Mouse (Mus musculus) spleen, postnatal 14 days (tissue): ENCODE measurements around the gene Brsk2.

Experiments used
- DNase-seq, 2 experiments: peaks; one replicate each; pipeline ENCODE4 v3.0.0; 2021 to 2022; ENCODE audit warnings: low spot score in 2 of 2

Gene Brsk2

DNA sequence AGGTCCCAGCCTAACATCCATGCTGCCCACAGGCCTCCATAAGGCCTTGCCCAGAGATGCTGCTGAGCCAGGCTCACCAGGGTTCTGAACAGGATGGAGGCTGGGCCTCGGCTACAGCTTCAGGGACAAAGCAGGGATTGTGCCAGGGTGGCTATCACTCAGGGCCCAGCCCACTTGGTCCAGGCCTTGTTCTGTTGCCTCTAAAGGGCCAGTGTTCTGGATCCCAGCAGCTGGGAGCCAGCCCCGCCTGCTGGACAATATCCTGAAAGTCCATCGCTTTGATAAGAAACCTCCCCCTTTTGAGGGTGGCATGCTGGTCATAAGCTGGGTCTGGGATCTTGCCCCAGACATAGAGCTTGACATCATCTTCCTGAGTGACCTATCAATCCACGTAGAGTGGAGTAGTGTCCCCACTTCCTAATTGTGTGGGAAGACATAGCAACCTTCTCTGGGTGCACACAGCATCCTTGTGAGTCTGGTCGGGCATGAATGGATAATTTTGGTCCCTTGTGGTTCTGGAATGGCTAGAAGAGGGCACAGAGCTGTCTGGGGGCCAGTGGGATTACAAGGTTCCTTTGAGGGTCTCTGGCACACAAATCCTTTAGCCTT is 6.1 kb downstream of the Brsk2 start:
- DNase-seq = no peak

DNA sequence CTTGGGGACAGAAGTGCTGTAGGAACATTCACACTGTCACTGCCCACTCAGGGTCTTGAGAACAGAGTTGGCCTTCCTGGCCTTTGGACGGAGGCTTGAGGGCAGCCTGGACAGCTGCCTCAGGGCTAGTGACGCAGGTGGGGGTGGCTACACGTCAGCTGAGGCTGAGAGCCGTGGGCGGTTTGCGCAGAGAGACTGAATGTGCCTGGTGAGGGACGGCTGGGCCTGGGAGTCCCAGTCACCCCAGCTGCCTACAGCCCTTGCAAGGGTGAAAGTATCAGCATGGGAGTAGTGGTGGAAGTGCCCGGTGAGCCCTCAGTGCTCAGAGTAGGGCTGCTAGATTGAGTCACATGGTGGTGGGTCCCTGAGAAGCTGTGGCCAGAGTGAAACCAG is 6.6 kb downstream of the Brsk2 start:
- DNase-seq = no peak

GRCm38 (mm10) chr7:141957524-141958051 is 8.0 kb downstream of the Brsk2 start:
- DNase-seq = no peak

DNA sequence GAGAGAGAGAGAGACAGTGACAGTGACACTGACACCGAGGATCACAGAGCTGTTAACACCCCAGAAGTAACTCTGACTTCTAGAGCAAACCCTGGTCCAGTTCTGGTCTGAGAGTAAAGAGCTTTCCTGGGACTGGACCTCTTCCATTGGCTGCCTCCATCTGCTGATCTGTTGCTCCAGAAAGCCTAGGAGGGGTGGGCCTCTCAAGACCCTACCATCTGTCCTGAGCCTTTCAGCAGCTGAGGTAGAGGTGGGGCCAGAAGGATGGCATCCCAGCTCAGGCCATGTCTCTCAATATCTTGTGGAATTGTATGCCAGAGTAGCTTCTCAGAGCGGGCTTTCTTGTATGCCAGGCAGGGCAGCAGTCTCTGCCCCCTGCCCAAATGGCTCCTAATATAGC is 8.7 kb downstream of the Brsk2 start:
- no peak for DNase-seq

DNA sequence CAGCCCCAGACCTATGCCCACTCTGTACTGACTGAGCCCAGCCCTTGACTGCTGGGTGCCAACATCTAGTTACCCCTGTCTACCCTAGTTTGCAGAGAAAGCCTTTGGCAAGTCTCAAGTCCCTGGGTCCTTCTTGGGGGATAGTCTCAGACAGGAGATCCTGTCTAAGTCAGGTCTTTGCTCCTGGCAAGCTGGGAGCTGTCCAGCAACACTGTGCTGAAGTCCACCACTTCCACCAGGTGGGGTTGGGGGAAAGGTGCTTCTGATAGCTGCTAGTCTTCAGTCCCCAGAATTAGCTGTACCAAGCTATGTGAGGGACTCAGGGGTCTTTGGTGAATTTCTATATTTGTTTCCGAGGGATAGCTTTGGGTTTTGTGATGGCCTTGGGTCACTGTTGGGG is 9.6 kb downstream of the Brsk2 start:
- no peak for DNase-seq

- DNase-seq = no peak
These were observed 11.4 kb downstream of the Brsk2 start for GRCm38 (mm10) chr7:141960926-141961325.

DNA sequence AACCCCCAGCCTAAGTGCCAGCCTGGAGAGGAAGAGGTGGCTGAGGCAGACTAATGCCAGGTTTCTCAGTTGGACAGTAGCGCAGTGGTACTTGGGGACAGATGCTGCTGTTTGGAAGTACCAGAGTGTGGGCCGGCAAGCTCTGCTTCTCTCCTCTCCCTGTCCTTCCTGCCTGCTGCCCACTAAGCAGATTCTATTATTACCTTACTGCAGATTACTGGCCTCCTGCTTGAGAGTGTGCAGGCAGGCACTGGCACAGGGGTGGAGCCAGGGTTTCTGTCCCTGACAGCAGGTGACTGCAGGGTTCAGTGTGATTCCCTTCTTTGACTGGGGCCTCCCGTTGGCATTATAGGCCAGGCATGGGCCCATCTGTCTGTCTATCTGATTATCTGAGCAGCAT is 11.9 kb downstream of the Brsk2 start:
- DNase-seq = no peak

GRCm38 (mm10) chr7:141962521-141962920 is 13.0 kb downstream of the Brsk2 start:
- DNase-seq = no peak

DNA sequence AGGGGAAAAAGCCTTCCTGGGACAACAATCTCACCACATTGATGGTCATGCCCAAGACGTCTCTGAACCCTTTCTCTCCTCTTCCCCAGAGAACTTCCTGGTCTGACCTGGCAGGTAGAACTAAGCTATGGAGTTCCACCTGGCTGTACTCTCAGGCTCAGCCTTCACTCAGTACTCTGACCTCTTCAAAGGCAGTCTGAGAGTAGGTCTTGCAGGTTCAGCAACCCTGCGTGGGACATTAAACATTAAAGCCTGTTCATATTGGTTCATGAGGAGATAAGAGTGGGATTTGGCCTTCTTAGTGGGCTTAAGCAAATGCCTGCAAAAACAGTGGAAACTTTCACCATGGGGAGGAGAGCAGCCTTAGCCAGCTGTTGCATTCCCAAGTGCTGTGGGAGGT is 16.7 kb downstream of the Brsk2 start:
- DNase-seq = no peak

GRCm38 (mm10) chr7:141972831-141973619 is 23.5 kb downstream of the Brsk2 start:
- DNase-seq = no peak

DNA sequence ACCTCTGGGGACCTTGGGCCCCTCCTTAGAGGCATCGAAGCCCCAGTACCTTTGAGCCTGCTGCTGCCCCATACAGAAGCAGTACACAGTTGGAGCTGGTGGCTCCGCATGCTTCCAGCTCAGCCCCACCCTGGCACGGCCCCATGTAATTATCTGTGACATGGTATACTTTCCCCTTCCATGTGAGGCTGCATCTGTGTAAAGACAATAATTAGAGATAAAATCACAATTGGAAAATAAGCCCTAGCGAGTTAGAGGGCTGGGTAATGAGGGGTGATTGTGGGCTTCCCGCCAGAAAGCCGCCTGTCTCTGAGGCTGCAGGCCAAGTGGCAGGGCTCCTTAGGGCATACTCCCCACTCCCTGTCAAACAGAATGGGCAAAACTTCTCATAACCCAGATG is 28.5 kb downstream of the Brsk2 start:
- no peak for DNase-seq

DNA sequence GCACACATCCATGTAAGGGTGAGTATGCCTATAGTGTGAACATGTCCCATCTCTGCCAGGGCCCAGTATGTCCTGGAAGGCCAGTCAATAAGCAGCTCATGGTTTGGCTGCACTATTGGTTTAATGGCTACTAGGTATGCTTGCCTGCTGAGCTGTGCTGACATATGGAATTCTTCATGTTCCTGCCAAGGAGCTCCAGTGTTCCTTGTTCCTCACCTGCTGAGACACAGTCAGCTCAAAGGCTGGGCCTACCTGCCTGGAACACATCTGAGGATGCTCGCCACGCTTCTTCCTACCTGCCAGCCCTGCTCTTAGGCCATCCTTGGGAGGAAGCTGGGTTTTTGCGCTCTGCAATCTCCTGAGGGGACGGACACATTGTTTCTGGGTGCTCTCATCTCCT is 29.7 kb downstream of the Brsk2 start:
- DNase-seq = no peak

DNA sequence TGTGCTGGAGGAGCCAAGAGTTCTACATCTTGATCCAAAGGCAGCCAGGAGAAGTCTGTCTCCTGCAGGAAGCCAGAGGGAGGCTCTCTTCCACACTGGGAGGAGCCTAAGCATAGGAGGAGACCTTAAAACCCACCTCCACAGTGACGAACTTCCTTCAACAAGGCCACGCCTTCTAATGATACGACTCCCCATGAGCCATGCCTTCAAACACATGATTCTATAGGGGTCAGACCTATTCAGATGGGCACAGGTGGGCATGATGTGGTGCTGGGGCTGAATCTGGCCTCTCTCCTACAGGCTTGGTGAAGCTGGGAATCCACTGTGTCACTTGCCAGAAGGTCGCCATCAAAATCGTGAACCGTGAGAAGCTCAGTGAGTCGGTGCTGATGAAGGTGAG is 31.7 kb downstream of the Brsk2 start:
- DNase-seq = no peak

DNA sequence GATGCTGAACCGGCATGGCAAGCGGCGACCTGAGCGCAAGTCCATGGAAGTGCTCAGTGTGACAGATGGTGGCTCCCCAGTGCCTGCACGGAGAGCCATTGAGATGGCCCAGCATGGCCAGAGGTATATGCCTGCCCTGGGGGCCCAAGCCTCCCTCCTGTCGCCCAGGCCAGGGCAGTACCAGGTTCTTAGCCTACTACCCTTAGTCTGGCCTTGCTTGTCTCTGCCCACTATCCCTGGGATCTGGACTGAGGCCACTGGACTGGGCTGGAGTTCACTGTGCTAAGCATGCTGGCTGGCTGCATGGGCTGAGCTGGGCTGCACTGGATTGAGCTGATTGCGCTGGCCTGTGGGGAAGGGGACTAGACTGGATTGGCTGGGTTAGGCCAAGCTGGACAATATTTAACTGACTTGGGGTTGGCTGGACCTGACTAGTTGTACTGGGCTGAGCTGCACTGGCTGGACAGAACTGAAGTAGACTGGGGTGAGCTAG is 38.8 kb downstream of the Brsk2 start:
- no peak for DNase-seq

GRCm38 (mm10) chr7:141991183-141991582 is 41.6 kb downstream of the Brsk2 start:
- no peak for DNase-seq

DNA sequence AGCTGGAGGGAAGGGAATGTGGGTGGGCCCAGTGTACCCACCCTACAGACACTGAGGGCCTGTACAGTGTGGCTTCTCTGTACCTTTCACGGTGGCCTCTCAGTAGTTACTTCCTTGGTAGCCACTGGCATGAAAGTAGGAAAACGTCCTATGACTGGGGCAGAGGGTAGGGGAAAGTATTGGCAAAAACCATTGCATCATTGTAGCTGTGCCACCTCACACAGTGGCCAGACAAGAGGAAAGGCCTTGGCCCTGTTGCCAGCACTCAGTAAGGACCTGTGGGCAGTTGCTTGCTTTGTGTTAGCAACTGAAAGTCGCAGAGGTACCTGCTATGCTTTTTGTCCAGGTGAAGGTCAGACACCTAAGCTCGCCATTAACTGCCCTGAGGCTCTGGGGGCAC is 44.6 kb downstream of the Brsk2 start:
- DNase-seq = no peak

DNA sequence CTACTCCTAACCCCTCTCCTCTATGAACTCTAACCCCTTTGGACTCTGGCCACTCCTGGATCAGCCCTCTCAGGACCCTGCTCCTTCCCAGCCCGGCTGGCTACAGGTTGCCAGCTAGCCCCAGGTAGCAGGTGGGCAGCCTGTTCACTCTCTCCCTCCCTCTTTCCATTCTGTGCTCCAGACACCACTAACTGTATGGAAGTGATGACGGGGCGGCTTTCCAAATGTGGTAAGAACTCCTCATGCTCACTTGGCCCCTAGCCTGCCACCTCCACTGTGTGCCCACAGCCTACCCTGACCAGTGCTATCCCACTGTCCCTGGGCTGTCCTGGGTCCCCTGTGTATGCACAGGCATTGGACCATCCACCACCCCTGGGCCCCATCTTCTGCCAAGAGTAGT is 51.1 kb downstream of the Brsk2 start:
- no peak for DNase-seq

DNA sequence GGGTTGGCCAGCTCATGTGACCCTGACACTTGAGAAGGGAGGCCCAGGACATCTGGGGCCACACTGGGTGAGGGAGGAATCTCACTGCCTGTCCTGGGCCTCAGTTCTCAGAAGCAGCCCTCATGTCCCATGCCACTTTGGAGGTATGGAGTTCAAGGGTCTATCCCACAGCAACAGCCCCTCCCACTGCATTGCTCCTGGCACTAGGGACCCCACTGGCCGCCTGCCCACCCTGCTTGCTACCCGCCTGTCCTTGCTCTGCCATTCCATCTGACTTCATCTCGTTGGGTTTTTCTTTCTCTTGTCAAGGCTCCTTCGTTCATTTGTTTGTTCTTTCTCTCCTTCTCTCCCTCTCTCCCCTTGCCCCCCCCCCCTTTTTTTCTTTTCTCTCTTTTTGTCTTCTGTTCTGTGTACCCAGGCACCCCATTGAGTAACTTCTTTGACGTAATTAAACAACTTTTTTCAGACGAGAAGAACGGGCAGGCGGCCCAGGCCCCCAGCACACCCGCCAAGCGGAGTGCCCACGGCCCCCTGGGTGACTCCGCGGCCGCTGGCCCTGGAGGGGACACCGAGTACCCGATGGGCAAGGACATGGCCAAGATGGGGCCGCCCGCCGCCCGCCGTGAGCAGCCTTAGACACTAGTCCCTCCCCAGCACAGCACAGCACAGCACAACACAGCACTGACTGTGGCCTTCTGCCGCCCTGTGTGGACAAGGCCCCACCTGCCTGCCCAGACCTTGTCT is 52.2 kb downstream of the Brsk2 start:
- DNase-seq = no peak

GRCm38 (mm10) chr7:142016562-142016961 is 67.0 kb downstream of the Brsk2 start:
- no peak for DNase-seq

GRCm38 (mm10) chr7:142019699-142020098 is 70.1 kb downstream of the Brsk2 start:
- no peak for DNase-seq

DNA sequence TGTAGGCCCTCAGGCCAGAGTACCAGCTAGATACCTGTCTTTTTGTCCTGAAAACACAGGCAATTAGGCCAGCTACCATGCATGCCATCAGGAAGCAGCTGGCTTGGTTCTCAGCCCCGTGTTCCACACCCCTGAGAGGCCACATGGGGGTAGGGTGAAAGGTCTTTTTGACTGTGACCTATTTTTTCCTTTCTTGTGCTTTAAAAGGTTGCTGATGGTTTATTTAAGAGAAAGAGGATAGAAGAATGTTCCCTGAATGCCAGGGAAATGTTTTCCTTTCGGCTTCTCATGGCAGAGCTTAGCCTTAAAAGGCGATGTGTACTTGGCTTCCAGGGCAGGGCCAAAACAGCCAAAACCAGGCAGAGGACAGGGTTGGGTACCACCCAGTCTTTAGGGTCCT is 71.3 kb downstream of the Brsk2 start:
- DNase-seq = no peak

DNA sequence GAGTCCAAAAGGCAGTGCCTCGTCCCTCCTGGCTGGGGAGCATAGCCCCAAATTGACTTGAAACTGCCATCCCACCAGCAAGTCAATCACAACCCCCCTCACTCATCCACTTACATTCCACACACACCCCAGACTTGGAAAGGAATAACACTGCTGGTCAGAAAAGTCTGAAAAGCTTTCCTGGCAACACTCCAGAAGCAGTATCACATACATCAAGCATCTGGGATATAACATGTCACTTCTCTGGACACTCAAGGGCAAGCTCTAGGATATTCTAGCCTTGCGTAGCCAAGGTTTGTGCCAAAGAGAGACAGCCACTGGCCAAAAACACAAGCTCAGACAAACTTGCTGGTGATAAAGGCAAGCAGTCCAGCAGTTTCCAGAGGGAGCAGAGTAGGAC is 75.6 kb downstream of the Brsk2 start:
- DNase-seq = no peak

DNA sequence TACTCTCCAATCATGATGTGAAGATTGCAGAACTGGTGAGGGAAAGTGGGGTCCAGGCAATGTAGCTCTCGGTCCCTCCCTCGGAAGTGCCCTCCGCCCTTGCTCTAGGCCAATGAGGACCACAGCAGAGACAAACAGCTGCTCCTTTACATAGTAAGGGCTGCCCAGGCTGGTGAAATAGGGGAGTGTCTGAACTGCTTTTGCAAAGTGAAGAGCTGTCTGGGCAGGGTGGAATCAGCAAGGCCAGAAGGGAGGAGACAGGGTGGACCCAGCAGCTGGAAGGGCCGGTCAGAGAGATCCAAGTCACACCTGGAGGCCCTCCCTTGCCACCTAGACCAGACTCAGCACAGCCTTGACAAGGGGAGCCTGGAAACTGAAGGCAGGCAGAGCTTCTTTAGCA is 76.4 kb downstream of the Brsk2 start:
- DNase-seq = no peak
